Mouse (Mus musculus) testis, adult 2 months (tissue): ENCODE measurements around the gene Olfr1271.

Experiments
- CTCF ChIP-seq: fragments of 200-500 bp; IDR thresholded peaks from 2 replicates; pipeline ENCODE4 v1.5.1; 2012; ENCODE audit warnings: low read depth, mild to moderate bottlenecking, inconsistent platforms, low read length, moderate library complexity; ENCODE audit not compliant: control insufficient read depth, insufficient read depth, insufficient replicate concordance
- POLR2A ChIP-seq: fragments of 200-500 bp; IDR thresholded peaks from 2 replicates; pipeline ENCODE4 v1.6.1; 2012; ENCODE audit warnings: low read depth, mild to moderate bottlenecking, inconsistent platforms, low read length, moderate library complexity; ENCODE audit not compliant: control insufficient read depth

DNA sequence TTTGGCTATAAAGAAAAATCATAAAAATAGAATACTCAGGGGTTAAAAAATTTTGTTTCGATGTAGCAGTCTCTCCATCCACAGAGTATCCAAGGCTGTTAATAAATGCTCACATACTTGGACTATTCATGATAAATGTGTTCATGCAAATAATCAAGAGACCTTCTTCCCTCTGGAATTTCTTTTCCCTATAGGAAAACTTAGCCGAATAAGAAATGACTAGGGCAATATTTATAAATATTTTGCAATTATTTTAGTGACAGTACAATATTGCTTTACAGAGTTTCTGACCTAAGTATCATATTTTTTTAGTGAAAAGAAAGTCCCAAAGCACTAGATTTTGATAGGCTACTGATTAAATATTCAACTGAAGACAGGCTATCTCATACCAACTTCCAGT, at the start of gene Olfr1271:
- TF ChIP-seq CTCF (no peak), POLR2A (no peak)
